Mouse (Mus musculus): ENCODE measurements around the gene Gm10401. TPM values are rescaled to one million over a fixed set of nuclear protein-coding genes. Genes with fewer than 3 reads are reported as not detected.
A peak's percentile ranks its signal among the peaks of the same experiment; 100 is the strongest.

Gene Gm10401
- total RNA-seq (2021): not detected

DNA sequence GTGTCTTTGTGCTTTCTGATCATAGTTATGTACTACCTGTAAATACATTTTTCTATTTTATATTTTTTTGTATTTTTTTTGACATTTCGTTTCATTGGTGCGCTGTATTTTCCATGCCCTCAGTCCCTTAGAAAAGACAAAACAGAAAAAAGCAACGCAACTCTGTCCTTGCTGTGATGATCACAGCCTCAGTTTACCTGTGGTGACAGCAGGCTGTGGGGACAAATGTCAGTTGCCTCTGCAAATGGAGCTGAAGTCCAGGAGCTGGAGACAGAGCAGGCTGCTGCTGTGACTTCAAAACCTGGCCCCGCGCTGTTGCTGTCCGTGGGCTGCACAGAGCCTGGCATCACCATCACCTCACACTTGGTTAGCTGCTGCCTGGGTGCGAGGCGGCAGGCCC is at the start of gene Gm10401:
Gene Gm10401, minus strand, starts transcription at position 101 of the 400 bp plus-strand sequence.
- DNase-seq (ENCODE audit: extremely low spot score in 1 of 2, low spot score in 2 of 2): no peak
- intact Hi-C loops (cut with DNase I): no loop called here

- no peak for DNase-seq (ENCODE audit: extremely low spot score in 1 of 2, low spot score in 2 of 2)
- intact Hi-C loops (cut with DNase I): no loop called here
Observed at GRCm38 (mm10) chr5:115147388-115147787, 49.3 kb upstream of the Gm10401 start.

- intact Hi-C loops (cut with DNase I): no loop called here
Observed at GRCm38 (mm10) chr5:115146747-115147130, 48.6 kb upstream of the Gm10401 start.

GRCm38 (mm10) chr5:115145976-115146746 is 48.1 kb upstream of the Gm10401 start:
- intact Hi-C loops (cut with DNase I): no loop called here
- no peak for DNase-seq (ENCODE audit: extremely low spot score in 1 of 2, low spot score in 2 of 2)

More at GRCm38 (mm10) chr5:115146747-115147130, 48.6 kb upstream of the Gm10401 start:
- DNase-seq (ENCODE audit: extremely low spot score in 1 of 2, low spot score in 2 of 2): no peak

GRCm38 (mm10) chr5:115145253-115145968 is 47.3 kb upstream of the Gm10401 start:
- DNase-seq (ENCODE audit: extremely low spot score in 1 of 2, low spot score in 2 of 2): no peak
- intact Hi-C loops (cut with DNase I): no loop called here

GRCm38 (mm10) chr5:115144471-115144870 is 46.4 kb upstream of the Gm10401 start:
- intact Hi-C loops (cut with DNase I): no loop called here
- no peak for DNase-seq (ENCODE audit: extremely low spot score in 1 of 2, low spot score in 2 of 2)

DNA sequence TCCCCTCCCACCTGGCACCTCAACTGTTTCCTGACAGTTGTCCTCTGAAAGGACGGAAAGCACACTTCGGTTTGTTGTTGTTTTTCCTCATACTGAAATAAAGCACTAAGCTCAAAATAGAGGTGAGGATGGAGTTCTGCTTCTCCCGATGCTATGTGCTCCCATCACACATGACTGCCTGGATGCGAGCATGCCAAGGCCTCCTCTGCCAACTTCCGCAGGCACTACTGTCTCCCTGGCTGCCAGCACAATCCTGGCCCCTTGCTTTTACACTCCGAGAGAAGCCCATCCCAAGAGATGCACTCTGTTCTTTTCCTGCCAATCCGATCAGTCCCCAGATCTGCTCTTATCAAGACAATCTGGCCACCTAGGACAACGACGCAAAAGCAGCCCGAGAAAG is 45.5 kb upstream of the Gm10401 start:
- no peak for DNase-seq (ENCODE audit: extremely low spot score in 1 of 2, low spot score in 2 of 2)
- intact Hi-C loops (cut with DNase I): no loop called here

DNA sequence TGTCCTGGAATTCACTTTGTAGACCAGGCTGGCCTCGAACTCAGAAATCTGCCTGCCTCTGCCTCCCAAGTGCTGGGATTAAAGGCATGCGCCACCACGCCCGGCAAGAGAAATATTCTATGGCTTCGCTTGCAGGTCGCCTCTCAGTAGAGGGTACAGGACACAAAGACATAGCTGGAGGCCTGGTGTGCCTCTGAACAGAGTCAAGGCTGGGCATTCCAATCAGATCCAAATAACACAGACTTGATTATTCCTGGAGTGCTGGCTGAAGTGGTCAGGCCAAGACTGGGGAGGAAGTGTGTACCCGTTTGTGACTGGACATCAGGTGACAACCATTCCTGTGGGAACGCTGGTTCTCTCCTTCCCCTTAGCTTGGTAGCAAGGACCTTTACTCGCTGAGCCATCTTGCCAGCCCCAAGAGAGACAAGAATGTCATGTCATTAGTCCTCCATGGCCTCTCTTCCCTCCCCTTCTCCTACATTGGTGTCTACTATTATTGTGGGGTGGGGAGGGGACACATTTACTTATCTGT is 44.1 kb upstream of the Gm10401 start:
- DNase-seq (ENCODE audit: extremely low spot score in 1 of 2, low spot score in 2 of 2): no peak
- intact Hi-C loops (cut with DNase I): no loop called here

DNA sequence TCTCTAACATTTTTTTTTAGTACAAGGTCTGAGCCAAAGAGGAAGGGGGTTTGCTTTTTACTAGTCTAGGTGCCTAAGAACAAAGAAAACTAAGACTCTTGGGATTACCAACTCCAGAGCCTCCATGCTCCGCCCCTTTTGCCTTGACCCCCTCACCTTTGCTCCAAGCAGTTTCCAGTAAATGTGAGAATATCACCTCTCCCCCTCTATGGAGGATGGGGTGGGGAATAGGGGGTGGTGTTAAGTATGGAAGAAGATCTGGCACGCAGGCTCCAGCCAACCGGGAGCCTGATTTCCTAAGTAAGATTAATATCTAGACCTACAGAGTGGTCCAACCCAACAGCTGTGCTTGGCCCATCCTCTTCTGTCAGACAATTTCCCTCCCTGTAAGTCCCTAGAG is 42.6 kb upstream of the Gm10401 start:
- no peak for DNase-seq (ENCODE audit: extremely low spot score in 1 of 2, low spot score in 2 of 2)
- intact Hi-C loops (cut with DNase I): no loop called here

DNA sequence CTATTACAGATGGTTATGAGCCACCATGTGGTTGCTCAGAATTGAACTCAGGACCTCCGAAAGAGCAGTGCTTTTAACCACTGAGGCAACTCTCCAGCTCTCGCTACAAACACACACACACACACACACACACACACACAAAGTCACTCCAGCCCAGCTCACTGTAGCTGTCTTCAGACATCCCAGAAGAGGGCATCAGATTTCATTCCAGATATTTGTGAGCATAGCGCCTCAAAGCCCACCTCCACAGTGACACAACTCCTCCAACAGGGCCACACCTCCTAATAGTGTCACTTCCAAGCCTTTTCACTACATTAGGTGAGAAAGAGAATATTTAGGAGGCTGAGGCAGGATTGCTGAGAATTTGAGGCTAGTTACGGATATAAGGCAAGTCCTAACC is 41.0 kb upstream of the Gm10401 start:
- DNase-seq (ENCODE audit: extremely low spot score in 1 of 2, low spot score in 2 of 2): no peak
- intact Hi-C loops (cut with DNase I): no loop called here

DNA sequence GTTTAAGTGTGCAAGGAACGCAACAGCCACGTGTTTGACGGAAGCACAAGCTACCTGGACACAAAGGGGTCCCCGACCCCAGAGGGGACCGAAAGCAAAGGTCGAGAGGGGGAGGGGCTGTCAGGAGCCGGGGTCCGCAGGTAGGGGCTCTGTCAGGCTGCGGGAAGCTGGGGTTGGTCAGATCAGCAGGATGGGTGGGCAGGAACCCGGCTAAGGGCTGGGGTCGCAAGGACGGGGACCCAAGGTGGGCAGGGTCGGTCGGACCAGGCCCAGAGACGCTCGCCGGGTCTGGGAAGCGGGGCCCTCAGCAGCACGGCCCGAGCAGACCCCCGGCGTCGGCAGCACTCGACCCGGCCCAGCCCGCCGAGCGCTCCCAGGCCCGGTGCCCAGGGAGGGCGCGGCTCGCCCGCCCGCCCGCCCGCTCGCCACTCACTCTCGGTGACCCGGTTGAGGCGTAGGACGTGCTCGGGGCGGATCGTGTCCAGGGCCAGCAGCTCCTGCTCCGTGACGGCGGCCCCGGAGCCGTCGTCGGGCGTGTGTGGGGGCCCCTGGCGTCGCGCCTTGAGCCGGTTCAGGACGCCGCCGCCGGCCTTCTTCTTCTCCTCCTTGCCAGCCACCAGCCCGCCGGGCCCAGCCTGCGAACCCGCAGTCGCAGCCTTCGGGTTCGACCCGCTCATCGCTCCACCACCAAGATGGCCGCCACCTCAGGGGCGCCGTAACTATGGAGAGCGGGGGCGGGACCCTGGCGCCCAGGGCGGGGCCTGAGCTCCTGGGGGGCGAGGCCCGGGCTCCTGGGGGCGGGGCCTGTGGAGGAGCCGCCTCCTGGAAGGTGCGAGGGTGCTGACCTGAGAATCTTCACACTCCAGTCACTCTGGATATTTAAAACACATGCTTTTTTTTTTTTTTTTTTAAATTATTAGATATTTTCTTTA is 36.4 kb upstream of the Gm10401 start, which contains the start of gene Unc119b:
Gene Unc119b, minus strand, starts transcription at position 742 of the 932 bp plus-strand sequence.
- peak; percentile 73 to 91 for DNase-seq (ENCODE audit: extremely low spot score in 1 of 2, low spot score in 2 of 2)
- intact Hi-C loops (cut with DNase I): no loop called here

DNA sequence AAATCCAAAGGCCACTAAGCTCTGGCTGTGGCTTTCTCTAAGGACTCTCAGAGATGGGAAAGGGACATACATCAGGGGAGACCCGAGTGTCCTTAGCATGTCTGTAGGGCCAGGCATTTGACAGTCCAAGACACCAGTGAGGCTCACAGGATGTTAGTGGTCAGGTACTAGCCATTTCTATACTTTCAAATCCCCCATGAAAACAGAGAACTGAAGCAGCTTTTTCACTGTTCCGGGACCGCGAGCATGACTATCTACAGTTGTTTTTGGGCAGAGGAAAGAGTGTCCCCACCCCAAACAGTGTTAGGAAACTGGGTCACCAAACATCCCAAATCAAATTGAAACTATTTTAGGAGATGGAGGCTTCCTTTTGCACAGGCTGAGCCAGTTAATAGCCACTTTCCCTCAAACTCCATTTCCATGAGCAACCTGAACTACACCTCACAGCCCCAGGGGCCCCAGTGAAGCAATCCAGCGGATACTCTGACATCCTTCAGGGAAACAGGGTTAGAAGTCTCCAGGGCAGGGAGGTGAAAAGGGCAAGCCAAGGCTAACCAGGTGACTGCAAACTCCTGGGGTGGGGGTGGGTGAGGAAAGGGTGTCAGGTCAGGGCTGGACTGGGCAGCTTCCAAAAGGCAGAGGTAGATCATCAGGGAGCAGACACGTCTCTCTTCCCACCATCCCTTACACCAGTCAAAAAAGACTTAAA is 35.4 kb upstream of the Gm10401 start:
- intact Hi-C loops (cut with DNase I): no loop called here
- no peak for DNase-seq (ENCODE audit: extremely low spot score in 1 of 2, low spot score in 2 of 2)

GRCm38 (mm10) chr5:115132465-115132864 is 34.4 kb upstream of the Gm10401 start:
- intact Hi-C loops (cut with DNase I): no loop called here
- no peak for DNase-seq (ENCODE audit: extremely low spot score in 1 of 2, low spot score in 2 of 2)

- intact Hi-C loops (cut with DNase I): loop anchor here (5.0 kb wide), 2 partner anchors 33 to 108 kb away; partner anchors contain the start of gene Pop5
Observed at GRCm38 (mm10) chr5:115129328-115129727, 31.2 kb upstream of the Gm10401 start.

GRCm38 (mm10) chr5:115127421-115128179 is 29.5 kb upstream of the Gm10401 start:
- DNase-seq (ENCODE audit: extremely low spot score in 1 of 2, low spot score in 2 of 2): no peak
- intact Hi-C loops (cut with DNase I): loop anchor here (5.0 kb wide), 2 partner anchors 35 to 110 kb away; partner anchors contain the start of gene Pop5

More at GRCm38 (mm10) chr5:115129328-115129727, 31.2 kb upstream of the Gm10401 start:
- DNase-seq (ENCODE audit: extremely low spot score in 1 of 2, low spot score in 2 of 2): no peak

GRCm38 (mm10) chr5:115126578-115127312 is 28.6 kb upstream of the Gm10401 start:
- DNase-seq (ENCODE audit: extremely low spot score in 1 of 2, low spot score in 2 of 2): no peak
- intact Hi-C loops (cut with DNase I): loop anchor here (5.0 kb wide), 2 partner anchors 36 to 111 kb away; partner anchors contain the start of gene Pop5
